Mouse (Mus musculus) heart, embryonic 11.5 days (tissue): ENCODE measurements around the gene Bloc1s2. TPM values are rescaled to one million over a fixed set of nuclear protein-coding genes. Genes with fewer than 3 reads are reported as not detected.

Source experiments
- ATAC-seq: fragments of 200-750 bp; cut with Nextera tagmentation; replicated peaks from 2 replicates; pipeline ENCODE4 v1.8.0; 2017; ENCODE audit warnings: moderate library complexity; ENCODE audit not compliant: insufficient number of reproducible peaks, low FRiP score, low TSS enrichment
- H3K27ac ChIP-seq: fragments of 300-500 bp; sonication (generic); 2 replicates; pipeline ENCODE4 v1.5.1; 2014; ENCODE audit warnings: mild to moderate bottlenecking, low read depth, low read length
- H3K27me3 ChIP-seq: fragments of 300-500 bp; sonication (generic); 2 replicates; pipeline ENCODE4 v1.6.1; 2014; ENCODE audit warnings: mild to moderate bottlenecking, low read length, mixed read lengths; ENCODE audit not compliant: control insufficient read depth, insufficient read depth
- H3K36me3 ChIP-seq: fragments of 300-500 bp; sonication (generic); 2 replicates; pipeline ENCODE4 v1.6.1; 2014; ENCODE audit warnings: mild to moderate bottlenecking, low read length, moderate library complexity, mixed read lengths; ENCODE audit not compliant: control insufficient read depth, insufficient read depth
- H3K4me1 ChIP-seq: fragments of 300-500 bp; sonication (generic); 2 replicates; pipeline ENCODE4 v1.6.1; 2014; ENCODE audit warnings: low read length; ENCODE audit not compliant: control insufficient read depth, insufficient read depth
- H3K4me2 ChIP-seq: fragments of 300-500 bp; sonication (generic); 2 replicates; pipeline ENCODE4 v1.6.1; 2014; ENCODE audit warnings: mild to moderate bottlenecking, moderate library complexity
- H3K4me3 ChIP-seq: fragments of 300-500 bp; sonication (generic); 2 replicates; pipeline ENCODE4 v1.5.1; 2014; ENCODE audit warnings: low read depth, low read length
- H3K9ac ChIP-seq: fragments of 300-500 bp; sonication (generic); 2 replicates; pipeline ENCODE4 v1.6.1; 2014; ENCODE audit warnings: mild to moderate bottlenecking, low read depth, low read length, moderate library complexity
- H3K9me3 ChIP-seq: fragments of 300-500 bp; sonication (generic); replicated peaks from 2 replicates; pipeline ENCODE4 v1.6.1; 2016; ENCODE audit warnings: low read length; ENCODE audit not compliant: control insufficient read depth
- WGBS: fragments of 180-500 bp; shearing (Covaris S2); extraction: QIAGEN DNeasy Blood & Tissue Kit; methylation state at CpG from one replicate; pipeline ENCODE4 v1.1.7; 2014; ENCODE audit not compliant: insufficient replicate concordance; 5-methylcytosine and 5-hydroxymethylcytosine counted together
- polyA plus RNA-seq: library from polyadenylated mRNA; unstranded; fragments of >200 nt; fragmentation: Nextera tagmentation; extraction: Ambion mirVana; gene quantifications from 2 replicates; pipeline ENCODE4 v1.2.1, GENCODE M21; 2014

The Bloc1s2 gene
- 65.5 and 76.0 TPM in 2 replicates for polyA plus RNA-seq

- ATAC-seq, result peak; percentile 71
- H3K27ac ChIP-seq, result no peak within 1 kb of the TSS
Observed at GRCm38 (mm10) chr19:44145702-44146567, at the start of gene Bloc1s2. TSS of gene Bloc1s2 (minus strand) at chr19:44146446.

GRCm38 (mm10) chr19:44195138-44195537 lies 48.9 kb upstream of the Bloc1s2 start:
- Histone ChIP-seq H3K36me3 (no peaks in the 10 kb centered on the region), H3K4me3 (no peak overlapping the region), H3K4me2 (no peak overlapping the region), H3K27ac (no peak overlapping the region), H3K27me3 (no peaks in the 10 kb centered on the region), H3K9me3 (no peaks in the 10 kb centered on the region), H3K4me1 (no peaks in the 10 kb centered on the region), H3K9ac (no peak overlapping the region)
- ATAC-seq, result no peak
- WGBS, result 16% methylated on average over 7 of the region's 7 CpGs

More at GRCm38 (mm10) chr19:44145702-44146567, at the start of gene Bloc1s2:
- H3K4me3 ChIP-seq, result peak within 1 kb of the TSS; percentile 67
- H3K4me1 ChIP-seq, result peaks cover 5% of the 10 kb centered on the region
- H3K27me3 ChIP-seq, result peaks cover 3% of the 10 kb centered on the region; the same call in 1 of the 2 replicates
- peaks cover 12% of the 10 kb centered on the region for H3K36me3 ChIP-seq
- H3K9me3 ChIP-seq, result no peaks in the 10 kb centered on the region
- peak within 1 kb of the TSS; percentile 73 for H3K9ac ChIP-seq
- H3K4me2 ChIP-seq, result peak within 1 kb of the TSS; percentile 72
- 5% methylated on average over 46 of the region's 46 CpGs for WGBS

GRCm38 (mm10) chr19:44193906-44194305 lies 47.7 kb upstream of the Bloc1s2 start:
- Histone ChIP-seq H3K27ac (no peak overlapping the region), H3K4me2 (no peak overlapping the region), H3K36me3 (no peaks in the 10 kb centered on the region), H3K4me1 (no peaks in the 10 kb centered on the region), H3K9me3 (no peaks in the 10 kb centered on the region), H3K9ac (no peak overlapping the region), H3K27me3 (no peaks in the 10 kb centered on the region), H3K4me3 (no peak overlapping the region)
- ATAC-seq, result no peak
- 70% methylated on average over 7 of the region's 7 CpGs for WGBS

- WGBS, result 38% methylated on average over 3 of the region's 3 CpGs
- Histone ChIP-seq H3K4me1 (no peaks in the 10 kb centered on the region), H3K27ac (no peak within 1 kb of the TSS)
Observed at GRCm38 (mm10) chr19:44192342-44192741, 46.1 kb upstream of the Bloc1s2 start, which contains the start of gene Pkd2l1. TSS of gene Pkd2l1 (minus strand) at chr19:44192442.

GRCm38 (mm10) chr19:44189056-44189455 lies 42.8 kb upstream of the Bloc1s2 start:
- Histone ChIP-seq H3K27ac (no peak overlapping the region), H3K27me3 (no peaks in the 10 kb centered on the region), H3K9me3 (no peaks in the 10 kb centered on the region), H3K4me3 (no peak overlapping the region), H3K4me2 (no peak overlapping the region), H3K4me1 (no peaks in the 10 kb centered on the region), H3K9ac (no peak overlapping the region), H3K36me3 (no peaks in the 10 kb centered on the region)
- no peak for ATAC-seq
- WGBS, result 83% methylated on average over 4 of the region's 4 CpGs

More at GRCm38 (mm10) chr19:44192342-44192741, 46.1 kb upstream of the Bloc1s2 start, which contains the start of gene Pkd2l1:
- Histone ChIP-seq H3K4me3 (no peak within 1 kb of the TSS), H3K36me3 (no peaks in the 10 kb centered on the region), H3K4me2 (no peak within 1 kb of the TSS), H3K27me3 (no peaks in the 10 kb centered on the region), H3K9ac (no peak within 1 kb of the TSS), H3K9me3 (no peaks in the 10 kb centered on the region)
- ATAC-seq, result no peak

- Histone ChIP-seq H3K4me1 (no peaks in the 10 kb centered on the region), H3K9me3 (no peaks in the 10 kb centered on the region; the same call in 1 of the 2 replicates), H3K9ac (no peak overlapping the region), H3K27ac (no peak overlapping the region), H3K4me2 (no peak overlapping the region), H3K27me3 (no peaks in the 10 kb centered on the region), H3K36me3 (no peaks in the 10 kb centered on the region), H3K4me3 (no peak overlapping the region)
- ATAC-seq, result no peak
- 70% methylated on average over 3 of the region's 3 CpGs for WGBS
Observed at GRCm38 (mm10) chr19:44183968-44184367, 37.7 kb upstream of the Bloc1s2 start.

- H3K4me3 ChIP-seq, result no peak overlapping the region
- H3K9ac ChIP-seq, result no peak overlapping the region
- WGBS, result 76% methylated on average over 1 of the region's 1 CpGs
- no peak overlapping the region for H3K4me2 ChIP-seq
- ATAC-seq, result no peak
- H3K9me3 ChIP-seq, result no peaks in the 10 kb centered on the region; the same call in 1 of the 2 replicates
- H3K4me1 ChIP-seq, result no peaks in the 10 kb centered on the region
- H3K36me3 ChIP-seq, result no peaks in the 10 kb centered on the region
- H3K27ac ChIP-seq, result no peak overlapping the region
- no peaks in the 10 kb centered on the region for H3K27me3 ChIP-seq
Observed at GRCm38 (mm10) chr19:44180502-44180901, 34.3 kb upstream of the Bloc1s2 start.

GRCm38 (mm10) chr19:44176741-44177140 lies 30.5 kb upstream of the Bloc1s2 start:
- 77% methylated on average over 3 of the region's 3 CpGs for WGBS
- no peak for ATAC-seq
- H3K9me3 ChIP-seq, result peaks cover 2% of the 10 kb centered on the region; the same call in 1 of the 2 replicates

More at GRCm38 (mm10) chr19:44176741-44177140, 30.5 kb upstream of the Bloc1s2 start:
- no peaks in the 10 kb centered on the region for H3K27me3 ChIP-seq
- H3K9ac ChIP-seq, result no peak overlapping the region
- no peaks in the 10 kb centered on the region for H3K4me1 ChIP-seq
- no peak overlapping the region for H3K27ac ChIP-seq
- no peak overlapping the region for H3K4me3 ChIP-seq
- H3K4me2 ChIP-seq, result no peak overlapping the region
- H3K36me3 ChIP-seq, result no peaks in the 10 kb centered on the region
